Mouse (Mus musculus) CD4-positive, CD25-positive, alpha-beta regulatory T cell, adult 4 months (primary cell): ENCODE data around the gene Cd82. TPM values are rescaled to one million over a fixed set of nuclear protein-coding genes. Genes with fewer than 3 reads are reported as not detected.

ENCODE experiments used
- ATAC-seq: one replicate; pipeline ENCODE4 v1.8.0; 2017
- polyA plus RNA-seq, 2 experiments: library from polyadenylated mRNA; unstranded; fragments of 100-300 nt; shearing (Covaris generic); gene quantifications; one replicate each; pipeline ENCODE4 v1.2.1; 2017

Gene Cd82
- 1,000 to 10,000 TPM in 1 of 2 experiments, 100 to 1,000 TPM in 1; 432 to 1,042 TPM for polyA plus RNA-seq

GRCm38 (mm10) chr2:93462760-93463159 lies at the start of gene Cd82:
Cd82 (minus strand) TSS chr2:93463140.
- ATAC-seq: no peak

DNA sequence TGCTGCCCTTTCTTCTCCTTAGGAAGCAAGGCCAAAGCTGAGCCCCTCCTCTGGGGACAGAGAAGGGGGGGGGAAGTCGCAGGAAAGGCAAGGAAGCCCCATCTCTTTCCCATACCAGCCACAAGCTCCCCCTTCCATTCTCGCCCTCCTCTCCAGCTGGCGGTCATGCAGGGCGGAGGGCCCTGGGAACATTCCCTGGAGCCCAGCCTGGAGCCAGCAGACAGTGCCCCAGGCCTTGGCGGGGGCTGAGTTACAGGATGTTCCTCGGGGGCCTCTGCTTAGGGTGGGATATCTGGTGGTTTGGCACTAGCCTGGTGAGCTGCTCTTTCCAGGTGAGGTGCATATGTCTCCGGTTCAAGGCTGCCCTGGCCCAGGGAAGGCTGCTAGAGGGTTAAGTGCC lies 49.2 kb upstream of the Cd82 start:
- ATAC-seq: no peak

GRCm38 (mm10) chr2:93510839-93511238 lies 47.9 kb upstream of the Cd82 start:
- ATAC-seq: no peak

DNA sequence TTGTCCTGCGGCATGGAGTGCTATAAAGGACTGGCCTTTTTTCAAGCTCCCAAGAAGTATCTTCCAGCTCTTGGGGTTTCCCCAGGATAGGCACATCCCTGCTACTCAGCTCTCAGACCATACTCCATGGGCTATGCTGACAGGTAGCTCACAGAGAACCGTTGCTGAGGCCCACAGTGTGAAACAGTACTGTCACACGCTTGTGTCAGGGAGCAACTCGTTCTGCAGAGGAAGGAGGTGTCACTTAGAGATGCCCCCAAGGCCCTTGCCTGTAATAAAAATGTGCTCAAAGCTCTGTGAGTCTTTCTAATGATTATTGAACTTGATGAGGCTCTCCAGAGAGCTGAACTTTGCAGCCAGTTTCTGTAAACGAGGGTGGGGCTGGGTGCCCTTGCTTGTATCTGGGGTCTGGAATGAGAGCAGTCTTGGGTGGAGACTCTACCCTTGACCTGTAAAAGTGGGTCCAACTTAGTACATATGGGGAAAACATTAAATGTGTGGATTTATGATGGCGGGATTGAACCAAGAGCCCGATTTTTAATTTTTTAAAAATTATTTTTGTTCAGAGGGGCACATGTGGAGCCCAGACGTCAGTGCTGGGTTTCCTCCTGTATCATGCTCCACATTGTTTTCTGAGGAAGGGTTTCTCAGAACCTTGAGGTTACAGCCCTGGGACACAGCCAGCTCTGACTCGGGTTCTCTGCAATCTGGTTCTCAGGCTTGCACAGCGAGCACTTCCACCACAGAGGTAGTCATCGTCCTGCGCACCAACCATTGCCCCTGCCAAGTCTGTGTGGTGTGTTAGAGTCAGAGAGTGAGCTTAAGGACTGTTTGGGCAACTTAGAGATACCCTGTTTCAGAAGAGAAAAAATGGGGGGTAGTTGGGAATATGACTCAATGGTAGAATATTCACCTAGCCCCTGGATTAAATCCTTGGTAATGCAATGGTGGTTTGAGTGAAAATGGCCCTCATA lies 47.1 kb upstream of the Cd82 start:
- no peak for ATAC-seq

DNA sequence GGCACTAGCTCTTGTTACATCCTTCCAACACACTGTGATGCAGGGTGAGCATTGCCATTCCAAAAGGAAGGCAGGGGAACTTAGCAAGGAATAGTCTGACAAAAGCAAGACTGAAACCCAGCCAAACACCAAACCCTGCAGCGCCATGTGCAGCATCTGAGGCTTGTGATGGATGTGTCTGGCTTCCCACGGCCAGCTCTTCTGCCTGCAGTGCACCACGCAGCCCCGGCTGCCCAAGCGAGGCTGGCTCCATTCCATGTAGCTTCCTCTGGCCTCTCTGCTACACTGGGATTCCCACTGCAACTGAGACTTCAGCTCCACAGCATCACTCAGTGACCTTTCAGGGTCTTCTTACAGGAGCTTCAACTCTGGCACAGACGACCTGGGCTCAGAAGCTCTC lies 42.2 kb upstream of the Cd82 start:
- ATAC-seq: no peak

DNA sequence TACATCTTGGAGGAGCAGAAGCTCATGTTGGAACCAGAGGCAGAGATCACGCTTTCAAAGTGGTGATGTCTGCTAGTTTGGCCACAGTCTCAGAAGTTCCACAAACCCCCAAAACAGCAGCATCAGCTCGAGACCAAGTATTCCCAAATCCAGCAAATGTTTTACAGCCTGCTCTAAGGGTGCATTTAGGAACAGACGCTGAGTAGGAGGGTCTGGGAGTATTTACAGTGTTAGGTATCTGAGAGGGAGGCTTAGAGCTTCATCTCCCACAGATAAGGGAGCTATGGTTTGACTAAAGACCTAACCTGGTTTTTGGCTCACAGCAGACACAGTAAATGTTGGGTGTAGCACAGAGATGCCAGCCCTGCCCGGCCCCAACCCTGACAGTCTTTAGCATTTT lies 40.4 kb upstream of the Cd82 start:
- no peak for ATAC-seq

GRCm38 (mm10) chr2:93501303-93501702 lies 38.4 kb upstream of the Cd82 start:
- ATAC-seq: no peak

- no peak for ATAC-seq
Measured at GRCm38 (mm10) chr2:93497221-93497620, 34.3 kb upstream of the Cd82 start.

GRCm38 (mm10) chr2:93495170-93495569 lies 32.2 kb upstream of the Cd82 start:
- no peak for ATAC-seq

DNA sequence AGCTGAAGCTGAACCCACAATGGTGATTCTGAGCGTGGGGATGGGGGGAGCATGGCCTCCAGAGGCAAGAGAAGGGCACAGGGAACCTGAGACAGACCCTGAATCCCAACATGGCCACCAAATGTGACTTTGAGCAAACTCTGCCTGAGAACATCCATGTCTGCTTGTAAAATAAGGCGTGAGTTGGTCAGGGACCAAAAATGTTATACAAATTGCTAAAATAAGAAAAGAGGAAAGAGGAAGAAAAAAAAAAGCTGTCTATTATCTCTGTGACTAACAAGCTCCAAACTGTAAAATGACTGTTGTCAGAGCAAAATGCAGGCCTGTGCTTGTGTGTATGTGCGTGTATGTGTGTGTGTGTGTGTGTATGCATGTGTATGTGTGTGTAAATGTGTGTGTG lies 30.6 kb upstream of the Cd82 start:
- no peak for ATAC-seq

- no peak for ATAC-seq
Measured at GRCm38 (mm10) chr2:93490516-93490915, 27.6 kb upstream of the Cd82 start.

- no peak for ATAC-seq
Measured at GRCm38 (mm10) chr2:93488911-93489587, 26.1 kb upstream of the Cd82 start.

GRCm38 (mm10) chr2:93485459-93485858 lies 22.5 kb upstream of the Cd82 start:
- ATAC-seq: no peak

DNA sequence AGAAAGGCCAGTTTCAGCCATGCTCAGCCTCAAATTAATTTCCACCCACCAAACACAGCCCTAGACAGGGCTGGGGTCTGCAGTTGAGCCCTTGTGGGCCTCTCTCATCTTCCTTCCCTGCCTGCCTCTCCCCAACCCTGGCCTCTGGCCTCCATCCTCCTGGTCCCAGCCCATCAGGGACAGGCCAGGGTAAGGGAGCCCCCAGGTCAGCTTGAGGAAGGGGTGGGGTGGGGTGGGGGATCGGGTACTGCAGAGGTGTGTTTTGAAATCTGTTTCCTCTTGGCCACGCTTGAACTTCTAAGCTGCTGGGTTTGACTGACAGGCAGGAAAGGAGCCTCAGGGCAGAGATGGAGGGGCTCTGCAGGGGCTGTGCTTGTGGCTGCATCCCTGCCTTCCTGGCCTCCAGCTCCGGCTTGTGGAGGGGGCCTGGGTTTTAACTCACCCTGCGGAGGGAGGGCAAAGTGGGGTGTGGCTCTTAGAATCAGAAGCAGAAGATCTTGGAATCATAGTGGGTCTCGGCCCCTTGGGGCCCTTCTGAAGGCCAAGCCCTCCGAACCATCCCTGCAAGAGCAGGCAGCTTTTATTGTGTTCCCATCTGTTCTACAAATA lies 19.2 kb upstream of the Cd82 start:
- ATAC-seq: no peak

- ATAC-seq: no peak
Measured at GRCm38 (mm10) chr2:93478744-93479143, 15.8 kb upstream of the Cd82 start.

GRCm38 (mm10) chr2:93477519-93477918 lies 14.6 kb upstream of the Cd82 start:
- ATAC-seq: peak; percentile 43

- no peak for ATAC-seq
Measured at GRCm38 (mm10) chr2:93476487-93476886, 13.5 kb upstream of the Cd82 start.

DNA sequence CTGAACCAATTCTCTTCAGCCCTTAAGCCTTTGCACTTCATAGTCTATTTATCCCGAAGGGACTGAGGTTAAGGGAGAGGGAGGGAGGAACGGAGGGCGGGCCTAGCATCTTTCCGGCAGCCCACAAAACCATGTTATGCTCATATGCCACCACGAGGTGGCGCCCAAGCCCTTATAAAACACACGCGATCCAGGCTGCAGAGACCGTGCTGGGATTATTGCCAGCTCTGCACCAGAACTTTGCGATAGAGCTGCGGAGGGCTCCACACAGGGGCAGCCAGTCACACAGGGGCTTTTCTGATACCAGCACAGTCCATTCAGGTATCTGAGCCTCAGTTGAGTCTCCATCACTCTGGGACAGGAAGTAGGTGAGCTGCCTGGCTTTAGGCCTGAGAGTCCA lies 12.1 kb upstream of the Cd82 start:
- peak; percentile 59 for ATAC-seq

- ATAC-seq: no peak
Measured at GRCm38 (mm10) chr2:93473915-93474314, 11.0 kb upstream of the Cd82 start.

- ATAC-seq: peak; percentile 88
Measured at GRCm38 (mm10) chr2:93470849-93471576, 8.1 kb upstream of the Cd82 start.

DNA sequence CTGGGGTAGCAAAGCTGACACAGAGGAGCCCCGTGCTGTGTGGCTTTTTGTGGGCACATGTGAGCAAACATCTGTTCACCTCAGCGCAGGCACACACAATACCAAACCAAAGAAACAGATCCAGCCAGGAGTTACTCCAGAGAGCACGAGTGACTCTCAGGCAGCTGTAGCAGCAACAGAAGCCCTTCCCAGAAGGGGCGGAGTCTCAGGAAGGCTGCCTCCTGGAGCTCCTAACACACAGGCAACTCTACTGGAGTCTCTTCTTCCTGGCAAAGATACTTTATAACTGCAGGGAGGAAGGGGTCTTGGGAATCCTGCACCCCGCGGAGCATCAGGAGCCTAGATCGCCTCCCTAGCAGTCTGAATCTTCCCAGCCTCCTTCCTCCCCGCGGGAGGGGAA lies 7.2 kb upstream of the Cd82 start:
- ATAC-seq: no peak

DNA sequence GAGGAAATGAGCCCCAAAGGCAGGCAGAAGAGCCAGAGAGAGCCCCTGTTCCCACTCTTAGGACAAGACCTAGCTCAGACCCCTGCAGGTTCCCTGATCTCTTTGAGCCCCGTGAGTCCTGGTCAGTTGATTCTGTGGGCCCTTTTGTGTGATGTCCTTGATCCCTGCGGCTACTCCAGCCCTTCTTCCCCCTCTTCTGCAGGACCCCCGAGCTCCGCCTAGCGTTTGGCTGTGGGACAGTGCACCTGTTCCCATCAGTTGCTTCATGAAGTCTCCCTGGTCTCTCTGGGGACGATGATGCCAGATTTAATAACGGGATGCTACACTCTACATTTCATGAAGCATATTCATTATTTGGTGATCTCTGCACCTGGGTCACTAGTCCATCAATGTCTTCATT lies 6.2 kb upstream of the Cd82 start:
- no peak for ATAC-seq

DNA sequence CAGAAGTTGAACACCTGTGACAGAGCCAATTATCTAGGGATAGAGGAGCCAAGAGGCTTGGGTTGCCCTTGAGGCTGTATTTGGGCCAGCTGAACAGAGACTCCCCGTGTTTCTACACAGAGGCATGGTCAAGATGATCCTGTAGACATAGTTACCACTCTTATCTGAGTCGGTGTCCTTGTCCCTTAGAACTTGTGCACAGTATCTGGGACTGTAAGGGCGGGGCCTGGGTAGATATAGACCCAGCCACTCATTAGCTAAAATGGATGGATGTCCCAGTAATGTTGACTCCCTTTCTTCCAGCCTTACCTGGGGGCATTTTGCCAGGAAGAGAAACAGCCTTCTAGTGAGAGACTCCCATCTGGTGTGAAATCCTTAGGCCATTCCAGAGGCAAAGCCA lies 3.4 kb upstream of the Cd82 start:
- no peak for ATAC-seq
